Mouse (Mus musculus) stomach, embryonic 16.5 days (tissue): Measurements from ENCODE around the gene Olfr1161. TPM values are rescaled to one million over a fixed set of nuclear protein-coding genes. Genes with fewer than 3 reads are reported as not detected.

Source experiments
- polyA plus RNA-seq: library from polyadenylated mRNA; unstranded; fragments of >200 nt; fragmentation: Nextera tagmentation; extraction: Ambion mirVana; gene quantifications from 2 replicates; pipeline ENCODE4 v1.2.1, GENCODE M21; 2015

Olfr1161 gene
- polyA plus RNA-seq, 1 experiment from 2014 or later = not detected

Other genes starting within 250 kb of the Olfr1161 start
- gene Olfr152, start 243.3 kb upstream of the Olfr1161 start, polyA plus RNA-seq = not detected in 2 replicates
- not detected in 2 replicates for gene Olfr1143, start 222.2 kb upstream of the Olfr1161 start, polyA plus RNA-seq
- gene Olfr1145, start 213.0 kb upstream of the Olfr1161 start, polyA plus RNA-seq = not detected in 2 replicates
- not detected in 2 replicates for gene Olfr1148, start 192.2 kb upstream of the Olfr1161 start, polyA plus RNA-seq
- gene Olfr1150-ps1, start 178.8 kb upstream of the Olfr1161 start, polyA plus RNA-seq = not detected in 2 replicates
- not detected in 2 replicates for gene Olfr1151, start 166.9 kb upstream of the Olfr1161 start, polyA plus RNA-seq
- gene Olfr1152, start 156.3 kb upstream of the Olfr1161 start, polyA plus RNA-seq = not detected in 2 replicates
- not detected in 2 replicates for gene Olfr1153, start 127.8 kb upstream of the Olfr1161 start, polyA plus RNA-seq
- not detected in 2 replicates for gene Olfr1154, start 117.6 kb upstream of the Olfr1161 start, polyA plus RNA-seq
- not detected in 2 replicates for gene Olfr1155, start 77.6 kb upstream of the Olfr1161 start, polyA plus RNA-seq
- gene Olfr1156, start 69.7 kb upstream of the Olfr1161 start, polyA plus RNA-seq = not detected in 2 replicates
- gene Olfr1157, start 54.5 kb upstream of the Olfr1161 start, polyA plus RNA-seq = not detected in 2 replicates
- gene Olfr74, start 48.1 kb upstream of the Olfr1161 start, polyA plus RNA-seq = not detected in 2 replicates
- gene Olfr1158, start 32.7 kb upstream of the Olfr1161 start, polyA plus RNA-seq = not detected in 2 replicates
- gene Olfr1160, start 14.5 kb upstream of the Olfr1161 start, polyA plus RNA-seq = not detected in 2 replicates
- 0.07 TPM in 1 of 2 replicates, not detected in the other for gene Olfr73, start 14.9 kb downstream of the Olfr1161 start, polyA plus RNA-seq
- not detected in 2 replicates for gene Olfr1162, start 28.4 kb downstream of the Olfr1161 start, polyA plus RNA-seq
- not detected in 2 replicates for gene Olfr1163, start 49.1 kb downstream of the Olfr1161 start, polyA plus RNA-seq
- not detected in 2 replicates for gene Olfr1164, start 71.2 kb downstream of the Olfr1161 start, polyA plus RNA-seq
- gene Olfr1166, start 105.5 kb downstream of the Olfr1161 start, polyA plus RNA-seq = not detected in 2 replicates
- not detected in 2 replicates for gene Olfr1167, start 132.4 kb downstream of the Olfr1161 start, polyA plus RNA-seq
- gene Olfr1168, start 159.1 kb downstream of the Olfr1161 start, polyA plus RNA-seq = not detected in 2 replicates
- not detected in 2 replicates for gene Olfr1170, start 205.6 kb downstream of the Olfr1161 start, polyA plus RNA-seq